Mouse (Mus musculus): ENCODE measurements around the gene Hivep3. TPM values are rescaled to one million over a fixed set of nuclear protein-coding genes. Genes with fewer than 3 reads are reported as not detected.

Gene Hivep3
- polyA plus RNA-seq, 1 experiment from 2014 or later: 3.7 TPM

DNA sequence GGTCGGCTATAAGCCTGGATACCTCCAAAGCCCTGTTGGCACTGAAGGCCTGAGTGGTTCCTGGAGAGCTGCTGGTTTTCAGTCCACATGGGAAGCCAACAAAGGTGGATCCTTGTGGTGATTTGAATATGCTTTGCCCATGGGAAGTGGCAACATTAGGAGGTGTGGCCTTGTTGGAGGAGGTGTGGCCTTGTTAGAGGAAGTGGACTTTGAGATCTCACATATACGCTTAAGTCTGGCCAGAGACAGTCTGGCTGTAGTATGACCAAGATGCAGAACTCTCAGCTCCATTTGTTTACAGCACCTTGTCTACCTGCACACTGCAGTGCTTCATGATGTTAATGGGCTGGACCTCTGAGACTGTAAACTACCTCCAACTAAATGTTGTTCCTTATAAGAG lies 73.0 kb downstream of the Hivep3 start:
- Histone ChIP-seq H3K27ac (no peak overlapping the region), H3K4me2 (no peak overlapping the region), H3K9me3 (no peaks in the 10 kb centered on the region), H3K4me3 (no peak overlapping the region), H3K36me3 (no peaks in the 10 kb centered on the region), H3K27me3 (peaks cover 9% of the 10 kb centered on the region), H3K9ac (no peak overlapping the region), H3K4me1 (no peaks in the 10 kb centered on the region)
- 89% methylated on average over 2 of the region's 2 CpGs for WGBS
- no peak for ATAC-seq (ENCODE audit: insufficient number of reproducible peaks, insufficient read depth, low FRiP score, low TSS enrichment, low read depth)

DNA sequence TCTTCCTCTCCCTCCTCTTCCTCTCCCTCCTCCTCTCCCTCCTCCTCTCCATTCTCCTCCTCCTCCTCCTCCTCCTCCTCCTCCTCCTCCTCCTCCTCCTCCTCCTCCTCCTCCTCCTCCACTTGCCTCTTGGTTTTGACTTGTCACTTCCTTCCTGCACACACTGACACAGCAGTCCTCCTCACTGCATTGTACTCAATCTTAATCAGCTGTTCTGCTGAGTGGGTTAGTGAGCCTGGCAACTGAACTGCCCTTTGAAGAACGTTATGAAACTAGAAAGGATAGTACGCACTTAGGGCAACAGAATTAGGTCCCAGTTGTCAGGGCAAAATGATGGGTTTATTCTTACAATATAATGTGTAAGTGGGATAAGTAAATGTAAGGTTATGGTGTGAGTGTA lies 73.8 kb downstream of the Hivep3 start:
- no peak overlapping the region for H3K4me2 ChIP-seq
- ATAC-seq (ENCODE audit: insufficient number of reproducible peaks, insufficient read depth, low FRiP score, low TSS enrichment, low read depth): no peak
- 70% methylated on average over 2 of the region's 2 CpGs for WGBS

DNA sequence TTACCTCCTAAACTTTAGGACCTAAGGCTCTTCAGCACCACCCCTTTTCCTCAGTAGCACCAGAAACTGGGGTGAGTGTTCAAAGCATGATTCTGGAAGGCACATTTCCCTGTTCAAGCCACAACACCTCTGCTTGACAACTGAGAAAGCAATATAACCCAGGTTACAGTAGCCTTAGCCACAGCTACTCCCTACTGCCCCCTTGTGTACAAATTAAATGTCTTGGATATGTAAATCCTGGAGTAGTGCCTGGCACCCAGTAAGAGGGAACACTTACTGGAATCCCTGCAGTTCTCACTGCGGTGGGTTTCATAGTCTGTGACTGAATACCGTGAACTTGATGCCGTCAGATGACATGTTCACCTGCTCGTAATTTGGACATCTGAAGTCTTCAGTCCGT lies 75.7 kb downstream of the Hivep3 start:
- Histone ChIP-seq H3K4me3 (no peak overlapping the region), H3K27me3 (peaks cover 34% of the 10 kb centered on the region), H3K27ac (no peak overlapping the region), H3K4me1 (no peaks in the 10 kb centered on the region), H3K36me3 (no peaks in the 10 kb centered on the region), H3K4me2 (no peak overlapping the region), H3K9ac (no peak overlapping the region), H3K9me3 (no peaks in the 10 kb centered on the region)
- 27% methylated on average over 5 of the region's 5 CpGs for WGBS
- ATAC-seq (ENCODE audit: insufficient number of reproducible peaks, insufficient read depth, low FRiP score, low TSS enrichment, low read depth): no peak

More for the DNA sequence above, 73.8 kb downstream of the Hivep3 start:
- Histone ChIP-seq H3K27ac (no peak overlapping the region), H3K36me3 (no peaks in the 10 kb centered on the region), H3K9ac (no peak overlapping the region), H3K4me1 (no peaks in the 10 kb centered on the region), H3K27me3 (peaks cover 17% of the 10 kb centered on the region), H3K9me3 (no peaks in the 10 kb centered on the region), H3K4me3 (no peak overlapping the region)

DNA sequence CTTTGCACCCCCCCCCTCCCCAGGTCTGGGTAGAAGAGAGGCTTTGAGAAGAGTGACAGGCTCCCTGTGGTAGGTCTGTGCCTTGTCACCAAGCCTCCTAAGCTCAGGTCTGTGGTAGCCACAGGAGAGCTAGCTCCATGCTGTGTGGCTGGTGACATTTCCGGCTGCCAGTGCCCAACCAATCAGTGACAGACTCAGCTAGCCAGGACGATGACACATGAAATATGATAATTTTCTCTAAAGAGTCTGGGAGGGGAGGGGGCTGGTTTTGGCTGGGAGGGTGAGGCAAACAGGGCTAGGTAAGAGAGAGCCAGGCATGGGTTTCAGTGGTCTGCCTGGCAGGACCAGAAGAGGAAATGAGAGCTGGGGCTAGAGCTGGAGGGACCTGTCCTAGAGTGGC lies 79.2 kb downstream of the Hivep3 start:
- ATAC-seq (ENCODE audit: insufficient number of reproducible peaks, insufficient read depth, low FRiP score, low TSS enrichment, low read depth): no peak
- 18% methylated on average over 2 of the region's 2 CpGs for WGBS

DNA sequence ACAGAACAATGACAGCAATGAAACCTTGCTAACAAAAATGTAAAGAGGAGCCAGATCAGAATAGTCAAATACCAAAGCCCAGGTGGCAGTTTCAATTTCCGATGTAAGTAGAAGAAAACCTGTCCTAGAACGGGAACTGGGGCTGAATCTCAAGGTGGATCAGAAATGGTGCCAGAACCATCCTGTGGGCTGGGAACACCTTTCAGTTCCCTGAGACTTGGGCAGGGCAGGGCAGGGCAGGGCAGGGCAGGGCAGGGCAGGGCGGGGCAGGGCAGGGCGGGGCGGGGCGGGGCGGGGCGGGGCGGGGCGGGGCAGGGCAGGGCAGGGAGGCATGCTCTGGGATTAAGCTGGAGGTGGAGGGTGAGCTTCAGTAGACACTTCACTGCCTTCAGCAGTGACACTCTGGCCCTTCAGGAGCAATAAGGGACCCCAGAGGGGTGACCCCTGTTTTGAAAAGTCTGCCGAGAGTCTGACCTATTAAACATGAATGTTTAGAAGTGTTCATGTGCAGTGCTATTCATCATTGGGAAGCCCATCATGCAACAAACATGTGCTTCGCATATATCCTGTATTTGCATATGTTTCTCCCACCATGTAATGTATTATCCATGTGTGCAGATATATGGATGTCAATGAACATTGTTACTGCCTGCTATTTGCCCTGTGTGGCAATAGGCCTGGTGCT lies 80.1 kb downstream of the Hivep3 start:
- peak overlapping the region; percentile 87 for H3K4me2 ChIP-seq
- no peaks in the 10 kb centered on the region for H3K9me3 ChIP-seq
- WGBS: 22% methylated on average over 7 of the region's 12 CpGs
- no peak overlapping the region for H3K27ac ChIP-seq
- H3K36me3 ChIP-seq: no peaks in the 10 kb centered on the region
- peak; percentile 73; the same call in 1 of the 2 replicates for ATAC-seq (ENCODE audit: insufficient number of reproducible peaks, insufficient read depth, low FRiP score, low TSS enrichment, low read depth)
- H3K4me3 ChIP-seq: 0 out of 2 replicates have a peak overlapping the region, but pooled peaks have one; percentile 51
- peaks cover 59% of the 10 kb centered on the region for H3K27me3 ChIP-seq
- H3K9ac ChIP-seq: no peak overlapping the region
- H3K4me1 ChIP-seq: peaks cover 10% of the 10 kb centered on the region

More for the DNA sequence above, 79.2 kb downstream of the Hivep3 start:
- Histone ChIP-seq H3K9me3 (no peaks in the 10 kb centered on the region), H3K4me1 (peaks cover 10% of the 10 kb centered on the region), H3K4me2 (no peak overlapping the region), H3K27me3 (peaks cover 59% of the 10 kb centered on the region), H3K9ac (no peak overlapping the region), H3K36me3 (no peaks in the 10 kb centered on the region), H3K4me3 (no peak overlapping the region), H3K27ac (no peak overlapping the region)

DNA sequence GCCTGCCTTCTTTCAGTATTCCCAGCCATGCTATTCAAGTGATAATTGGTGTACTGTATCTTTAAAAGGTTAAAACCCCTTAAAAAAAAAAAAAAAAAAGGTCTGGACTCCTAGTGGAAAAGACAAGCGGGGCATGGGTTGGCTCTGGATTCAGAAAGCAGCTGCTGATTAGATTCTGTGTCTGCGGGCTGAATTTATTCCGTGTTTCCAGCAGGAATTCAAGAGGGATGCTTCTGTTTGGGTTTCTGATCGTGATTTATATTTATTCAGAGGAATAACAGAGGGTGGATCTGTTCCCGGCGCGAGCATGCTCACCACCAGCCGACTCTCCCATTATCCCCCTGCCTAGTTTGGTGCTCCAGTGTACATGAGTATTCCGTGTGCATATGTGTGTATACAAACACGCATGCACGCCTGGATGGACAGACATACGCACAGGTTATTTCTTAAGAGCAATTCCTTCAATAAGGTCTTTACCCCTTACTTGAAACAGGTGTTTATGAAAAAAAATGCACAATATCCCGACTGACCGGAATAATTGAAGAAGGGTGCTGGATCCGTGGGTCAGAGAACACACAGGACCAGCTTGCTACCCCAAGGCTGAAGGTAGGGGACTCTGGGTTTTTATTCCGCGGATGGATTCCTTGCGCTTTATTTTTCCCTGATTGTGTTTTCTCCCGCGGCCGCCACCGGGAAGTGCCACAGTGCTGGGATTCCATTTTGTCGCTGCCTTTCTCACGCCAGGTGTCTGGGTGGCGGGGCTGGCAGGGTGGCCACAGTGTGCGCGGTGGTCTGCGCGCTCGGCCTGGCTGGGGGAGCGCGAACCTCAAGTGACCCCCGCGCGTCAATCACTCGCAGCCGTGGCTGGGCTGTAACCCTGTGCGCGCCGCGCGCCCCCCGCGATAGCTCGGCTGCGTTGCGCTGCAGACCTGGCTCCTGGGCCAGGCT lies 80.9 kb downstream of the Hivep3 start:
- no peak for ATAC-seq (ENCODE audit: insufficient number of reproducible peaks, insufficient read depth, low FRiP score, low TSS enrichment, low read depth)
- peak overlapping the region; percentile 87 for H3K4me2 ChIP-seq
- H3K36me3 ChIP-seq: no peaks in the 10 kb centered on the region
- 2% methylated on average over 47 of the region's 47 CpGs for WGBS
- H3K4me3 ChIP-seq: peak overlapping the region; percentile 51
- H3K4me1 ChIP-seq: peaks cover 10% of the 10 kb centered on the region
- no peaks in the 10 kb centered on the region for H3K9me3 ChIP-seq
- peak overlapping the region; percentile 66 for H3K9ac ChIP-seq
- peaks cover 59% of the 10 kb centered on the region for H3K27me3 ChIP-seq
- H3K27ac ChIP-seq: no peak overlapping the region

DNA sequence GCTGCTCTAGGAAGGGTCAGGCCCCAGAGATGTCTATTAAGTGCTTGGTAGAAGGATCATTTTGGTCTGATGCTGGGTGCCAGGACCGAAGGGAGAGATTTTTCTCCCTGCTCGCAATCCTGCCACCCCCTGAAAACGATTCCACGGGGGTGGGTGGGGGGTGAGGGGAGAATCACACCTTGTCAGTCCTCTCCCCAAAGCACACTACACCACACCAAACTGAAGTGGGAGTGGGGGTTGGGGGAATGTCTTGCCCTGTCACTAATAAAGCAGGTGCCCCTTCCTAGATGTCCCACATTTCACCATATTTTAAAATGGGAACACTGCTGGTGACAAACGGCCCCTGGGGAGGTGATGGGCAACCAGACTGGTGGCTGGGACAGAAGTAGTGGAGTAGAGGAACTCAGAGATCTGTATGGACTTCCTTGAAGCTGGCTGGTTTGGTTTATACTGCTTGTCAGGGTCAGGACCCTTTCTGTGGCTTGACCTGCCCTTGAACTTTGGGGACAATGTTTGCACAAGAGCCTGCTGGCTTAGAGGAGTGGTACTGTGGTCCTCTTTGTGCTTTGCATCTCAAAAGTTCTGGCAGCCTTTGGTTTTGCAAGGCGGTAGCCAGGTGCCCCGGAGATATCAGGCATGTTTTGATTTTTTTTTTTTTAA lies 81.7 kb downstream of the Hivep3 start:
- Histone ChIP-seq H3K9me3 (no peaks in the 10 kb centered on the region), H3K27me3 (peaks cover 58% of the 10 kb centered on the region), H3K36me3 (no peaks in the 10 kb centered on the region), H3K27ac (no peak overlapping the region), H3K9ac (peak overlapping the region; percentile 66), H3K4me3 (peak overlapping the region; percentile 51), H3K4me2 (peak overlapping the region; percentile 87), H3K4me1 (peaks cover 10% of the 10 kb centered on the region)
- no peak for ATAC-seq (ENCODE audit: insufficient number of reproducible peaks, insufficient read depth, low FRiP score, low TSS enrichment, low read depth)
- 13% methylated on average over 7 of the region's 7 CpGs for WGBS

DNA sequence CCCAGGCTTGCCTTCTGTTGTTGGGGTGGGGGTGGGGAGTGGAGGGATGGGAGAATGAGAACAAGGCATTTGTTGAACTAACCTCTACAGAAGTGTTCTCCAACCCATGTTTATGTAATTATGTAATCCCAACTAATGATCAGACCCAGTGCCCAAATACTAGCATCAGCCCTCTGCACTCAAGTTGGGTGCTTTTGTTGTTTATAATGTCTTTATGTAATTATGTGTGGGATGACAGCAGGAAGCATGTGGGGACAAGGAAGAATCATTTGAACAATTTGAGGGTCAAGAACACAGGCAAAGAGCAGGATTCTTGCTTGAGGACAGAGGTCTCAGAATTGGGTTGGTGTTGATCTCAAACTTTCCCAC lies 82.2 kb downstream of the Hivep3 start:
- H3K9me3 ChIP-seq: no peaks in the 10 kb centered on the region
- H3K27me3 ChIP-seq: peaks cover 56% of the 10 kb centered on the region
- H3K4me3 ChIP-seq: no peak overlapping the region
- H3K4me2 ChIP-seq: no peak overlapping the region
- no peaks in the 10 kb centered on the region for H3K36me3 ChIP-seq
- H3K27ac ChIP-seq: no peak overlapping the region
- ATAC-seq (ENCODE audit: insufficient number of reproducible peaks, insufficient read depth, low FRiP score, low TSS enrichment, low read depth): no peak
- no peak overlapping the region for H3K9ac ChIP-seq
- H3K4me1 ChIP-seq: peaks cover 10% of the 10 kb centered on the region

DNA sequence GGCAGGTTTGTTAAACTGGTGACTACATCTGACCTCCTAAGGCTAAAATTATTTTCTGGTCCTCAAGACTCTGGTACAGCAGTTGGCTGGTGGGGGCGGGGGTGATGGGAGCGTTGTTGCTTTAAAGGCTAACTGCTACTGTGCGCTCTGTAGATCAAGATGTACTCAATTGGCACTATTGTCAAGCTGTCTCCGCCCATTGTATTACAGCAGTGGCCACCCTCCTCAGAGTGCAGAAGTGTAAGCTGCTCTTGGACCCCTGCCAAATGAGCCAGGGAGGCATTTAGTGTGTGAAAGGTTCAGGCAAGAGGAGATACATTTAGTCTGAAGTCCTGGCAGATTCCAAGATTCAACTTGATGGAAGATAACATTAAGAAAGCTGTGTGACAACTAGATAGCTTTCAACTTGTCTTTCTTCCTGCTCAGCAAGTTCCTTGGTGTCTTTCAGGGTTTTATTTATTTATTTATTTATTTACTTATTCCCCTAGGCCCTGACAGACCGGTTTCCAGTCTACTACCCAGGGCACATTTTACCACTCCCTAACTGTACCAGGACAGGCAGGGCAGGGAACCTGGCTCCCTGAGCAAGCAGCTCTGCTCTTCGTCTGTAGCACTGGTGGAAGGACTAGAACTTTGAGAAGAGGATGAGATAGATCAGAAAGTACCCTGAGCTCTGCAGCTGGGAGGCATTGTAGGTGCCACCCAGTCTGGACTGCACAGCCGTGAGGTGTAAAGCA lies 83.2 kb downstream of the Hivep3 start:
- 49% methylated on average over 7 of the region's 7 CpGs for WGBS
- H3K9ac ChIP-seq: no peak overlapping the region
- peak; percentile 48; the same call in 1 of the 2 replicates for ATAC-seq (ENCODE audit: insufficient number of reproducible peaks, insufficient read depth, low FRiP score, low TSS enrichment, low read depth)
- peaks cover 48% of the 10 kb centered on the region for H3K27me3 ChIP-seq
- peaks cover 10% of the 10 kb centered on the region for H3K4me1 ChIP-seq
- H3K4me2 ChIP-seq: no peak overlapping the region
- no peaks in the 10 kb centered on the region for H3K9me3 ChIP-seq
- no peaks in the 10 kb centered on the region for H3K36me3 ChIP-seq
- no peak overlapping the region for H3K4me3 ChIP-seq
- no peak overlapping the region for H3K27ac ChIP-seq

DNA sequence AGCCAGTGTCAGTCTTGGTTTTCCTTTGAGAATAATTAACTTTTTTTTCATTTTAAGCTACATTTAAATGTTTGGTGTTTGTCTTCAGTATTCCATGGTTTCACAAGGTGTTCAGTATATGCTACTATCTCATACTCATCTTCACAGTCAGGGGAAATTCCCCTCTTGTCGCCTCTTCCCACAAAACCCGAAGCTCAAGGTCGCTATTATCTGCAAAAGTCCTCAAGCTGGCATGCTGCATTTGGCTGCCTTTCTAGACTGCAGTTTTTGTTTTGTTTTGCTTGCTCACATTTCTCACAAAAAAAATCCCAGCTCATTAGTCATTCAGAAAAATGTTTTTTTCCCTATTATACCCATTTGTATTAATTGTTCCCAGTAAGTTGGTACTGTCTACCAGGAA lies 92.4 kb downstream of the Hivep3 start:
- no peaks in the 10 kb centered on the region for H3K36me3 ChIP-seq
- H3K9ac ChIP-seq: no peak overlapping the region
- no peak overlapping the region for H3K4me2 ChIP-seq
- no peak for ATAC-seq (ENCODE audit: insufficient number of reproducible peaks, insufficient read depth, low FRiP score, low TSS enrichment, low read depth)
- H3K4me3 ChIP-seq: no peak overlapping the region
- H3K4me1 ChIP-seq: no peaks in the 10 kb centered on the region
- no peaks in the 10 kb centered on the region for H3K9me3 ChIP-seq
- 81% methylated on average over 3 of the region's 3 CpGs for WGBS
- no peak overlapping the region for H3K27ac ChIP-seq
- no peaks in the 10 kb centered on the region for H3K27me3 ChIP-seq

DNA sequence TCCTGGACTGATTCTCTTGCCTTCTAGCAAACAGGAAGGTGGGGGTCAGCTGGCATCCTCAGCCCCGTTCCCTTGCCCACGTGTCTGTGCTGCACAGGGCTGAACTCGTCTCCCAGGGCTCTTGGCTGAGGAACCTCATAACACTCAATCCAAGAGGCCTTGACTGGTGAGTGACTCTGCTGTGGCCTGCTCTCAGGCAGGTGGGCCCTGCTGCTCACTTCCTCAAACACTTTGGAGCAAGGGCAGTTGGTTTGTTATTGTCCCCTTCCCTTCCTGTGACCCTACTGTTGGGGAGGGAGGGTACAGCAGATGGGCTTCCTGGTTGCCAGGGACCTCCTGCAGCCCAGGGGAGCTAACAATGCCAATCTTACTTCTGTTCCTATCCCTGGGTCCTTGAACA lies 94.8 kb downstream of the Hivep3 start:
- no peak overlapping the region for H3K4me2 ChIP-seq

More for the DNA sequence above, 94.8 kb downstream of the Hivep3 start:
- 75% methylated on average over 3 of the region's 3 CpGs for WGBS
- no peak overlapping the region for H3K4me3 ChIP-seq
- H3K36me3 ChIP-seq: no peaks in the 10 kb centered on the region
- ATAC-seq (ENCODE audit: insufficient number of reproducible peaks, insufficient read depth, low FRiP score, low TSS enrichment, low read depth): no peak
- no peak overlapping the region for H3K9ac ChIP-seq
- H3K4me1 ChIP-seq: no peaks in the 10 kb centered on the region; the same call in 1 of the 2 replicates
- no peaks in the 10 kb centered on the region for H3K27me3 ChIP-seq
- H3K27ac ChIP-seq: no peak overlapping the region
- no peaks in the 10 kb centered on the region for H3K9me3 ChIP-seq
